Mouse (Mus musculus) forebrain, embryonic 16.5 days (tissue): ENCODE measurements around the gene Actn1. TPM values are rescaled to one million over a fixed set of nuclear protein-coding genes. Genes with fewer than 3 reads are reported as not detected.

Experiments used
- ATAC-seq: fragments of 200-750 bp; cut with Nextera tagmentation; 2 replicates; pipeline ENCODE4 v1.8.0; 2017; ENCODE audit warnings: mild to moderate bottlenecking, moderate library complexity
- H3K27ac ChIP-seq: fragments of 300-500 bp; sonication (generic); 2 replicates; pipeline ENCODE4 v1.5.1; 2014; ENCODE audit warnings: low read length, control low read depth
- H3K27me3 ChIP-seq: fragments of 300-500 bp; sonication (generic); replicated peaks from 2 replicates; pipeline ENCODE4 v1.6.1; 2014; ENCODE audit warnings: low read length; ENCODE audit not compliant: control insufficient read depth, insufficient read depth
- H3K36me3 ChIP-seq: fragments of 300-500 bp; sonication (generic); 2 replicates; pipeline ENCODE4 v1.6.1; 2014; ENCODE audit not compliant: control insufficient read depth, insufficient read depth
- H3K4me1 ChIP-seq: fragments of 300-500 bp; sonication (generic); replicated peaks from 2 replicates; pipeline ENCODE4 v1.6.1; 2014; ENCODE audit warnings: low read length; ENCODE audit not compliant: control insufficient read depth, insufficient read depth
- H3K4me2 ChIP-seq: fragments of 300-500 bp; sonication (generic); 2 replicates; pipeline ENCODE4 v1.6.1; 2014; ENCODE audit warnings: mild to moderate bottlenecking, low read length, control low read depth
- H3K4me3 ChIP-seq: fragments of 300-500 bp; sonication (generic); replicated peaks from 2 replicates; pipeline ENCODE4 v1.5.1; 2014; ENCODE audit warnings: mild to moderate bottlenecking, low read length, control low read depth
- H3K9ac ChIP-seq: fragments of 300-500 bp; sonication (generic); replicated peaks from 2 replicates; pipeline ENCODE4 v1.6.1; 2014; ENCODE audit warnings: low read depth, low read length, control low read depth
- H3K9me3 ChIP-seq: fragments of 300-500 bp; sonication (generic); 2 replicates; pipeline ENCODE4 v1.6.1; 2016; ENCODE audit warnings: low read length; ENCODE audit not compliant: control insufficient read depth
- WGBS: fragments of 180-500 bp; shearing (Covaris S2); extraction: QIAGEN DNeasy Blood & Tissue Kit; methylation state at CpG from one replicate; pipeline ENCODE4 v1.1.7; 2014; 5-methylcytosine and 5-hydroxymethylcytosine counted together
- polyA plus RNA-seq: library from polyadenylated mRNA; unstranded; fragments of >200 nt; fragmentation: Nextera tagmentation; extraction: Ambion mirVana; gene quantifications from 2 replicates; pipeline ENCODE4 v1.2.1, GENCODE M21; 2015

Gene Actn1
- polyA plus RNA-seq, 1 experiment from 2014 or later, result 8.9 TPM

- WGBS, result 91% methylated on average over 9 of the region's 9 CpGs
- Histone ChIP-seq H3K27me3 (no peaks in the 10 kb centered on the region), H3K4me2 (no peak overlapping the region), H3K4me1 (peaks cover 28% of the 10 kb centered on the region), H3K9me3 (no peaks in the 10 kb centered on the region), H3K36me3 (no peaks in the 10 kb centered on the region), H3K27ac (no peak overlapping the region), H3K4me3 (no peak overlapping the region), H3K9ac (no peak overlapping the region)
- no peak for ATAC-seq
Observed at GRCm38 (mm10) chr12:80232076-80232839, 27.9 kb downstream of the Actn1 start.

GRCm38 (mm10) chr12:80231317-80231716, 28.9 kb downstream of the Actn1 start:
- WGBS, result 43% methylated on average over 5 of the region's 5 CpGs

GRCm38 (mm10) chr12:80230854-80231253, 29.3 kb downstream of the Actn1 start:
- H3K9ac ChIP-seq, result no peak overlapping the region
- no peaks in the 10 kb centered on the region for H3K27me3 ChIP-seq
- H3K4me3 ChIP-seq, result no peak overlapping the region
- 0 out of 2 replicates have a peak overlapping the region, but pooled peaks have one; percentile 40 for H3K27ac ChIP-seq
- 75% methylated on average over 5 of the region's 5 CpGs for WGBS
- no peaks in the 10 kb centered on the region for H3K36me3 ChIP-seq
- H3K9me3 ChIP-seq, result no peaks in the 10 kb centered on the region
- ATAC-seq, result no peak
- no peak overlapping the region for H3K4me2 ChIP-seq
- peaks cover 28% of the 10 kb centered on the region for H3K4me1 ChIP-seq

More at GRCm38 (mm10) chr12:80231317-80231716, 28.9 kb downstream of the Actn1 start:
- H3K27me3 ChIP-seq, result no peaks in the 10 kb centered on the region
- H3K4me3 ChIP-seq, result no peak overlapping the region
- H3K4me2 ChIP-seq, result no peak overlapping the region
- H3K9ac ChIP-seq, result no peak overlapping the region
- H3K36me3 ChIP-seq, result no peaks in the 10 kb centered on the region
- no peak for ATAC-seq
- no peaks in the 10 kb centered on the region for H3K9me3 ChIP-seq
- peaks cover 28% of the 10 kb centered on the region for H3K4me1 ChIP-seq
- no peak overlapping the region for H3K27ac ChIP-seq

- H3K36me3 ChIP-seq, result no peaks in the 10 kb centered on the region
- WGBS, result 5% methylated on average over 10 of the region's 10 CpGs
- ATAC-seq, result peak; percentile 77; the same call in 1 of the 2 replicates
- no peaks in the 10 kb centered on the region for H3K9me3 ChIP-seq
- H3K4me2 ChIP-seq, result no peak overlapping the region
- H3K4me3 ChIP-seq, result no peak overlapping the region
- peak overlapping the region; percentile 44 for H3K27ac ChIP-seq
- H3K9ac ChIP-seq, result no peak overlapping the region
- H3K4me1 ChIP-seq, result peaks cover 28% of the 10 kb centered on the region
- H3K27me3 ChIP-seq, result no peaks in the 10 kb centered on the region
Observed at GRCm38 (mm10) chr12:80230111-80230700, 30.0 kb downstream of the Actn1 start.

- no peak overlapping the region for H3K4me3 ChIP-seq
- no peak overlapping the region for H3K9ac ChIP-seq
- no peak overlapping the region; the same call in 1 of the 2 replicates for H3K27ac ChIP-seq
- no peaks in the 10 kb centered on the region for H3K27me3 ChIP-seq
- peaks cover 28% of the 10 kb centered on the region for H3K4me1 ChIP-seq
- no peaks in the 10 kb centered on the region for H3K36me3 ChIP-seq
- H3K9me3 ChIP-seq, result no peaks in the 10 kb centered on the region
- ATAC-seq, result no peak
- 71% methylated on average over 5 of the region's 5 CpGs for WGBS
- H3K4me2 ChIP-seq, result no peak overlapping the region
Observed at GRCm38 (mm10) chr12:80229010-80229800, 31.0 kb downstream of the Actn1 start.

GRCm38 (mm10) chr12:80228356-80228755, 31.8 kb downstream of the Actn1 start:
- H3K4me2 ChIP-seq, result no peak overlapping the region
- H3K27ac ChIP-seq, result no peak overlapping the region
- no peak overlapping the region for H3K9ac ChIP-seq
- 78% methylated on average over 5 of the region's 5 CpGs for WGBS
- H3K4me3 ChIP-seq, result no peak overlapping the region
- no peaks in the 10 kb centered on the region for H3K9me3 ChIP-seq
- ATAC-seq, result no peak
- no peaks in the 10 kb centered on the region for H3K27me3 ChIP-seq
- no peaks in the 10 kb centered on the region for H3K36me3 ChIP-seq
- peaks cover 35% of the 10 kb centered on the region for H3K4me1 ChIP-seq

GRCm38 (mm10) chr12:80227835-80228234, 32.3 kb downstream of the Actn1 start:
- WGBS, result 5% methylated on average over 3 of the region's 3 CpGs
- Histone ChIP-seq H3K9me3 (no peaks in the 10 kb centered on the region), H3K27me3 (no peaks in the 10 kb centered on the region), H3K9ac (no peak overlapping the region), H3K4me1 (peaks cover 36% of the 10 kb centered on the region), H3K27ac (no peak overlapping the region), H3K36me3 (no peaks in the 10 kb centered on the region), H3K4me3 (no peak overlapping the region), H3K4me2 (no peak overlapping the region)
- ATAC-seq, result peak; percentile 50

- Histone ChIP-seq H3K9ac (no peak overlapping the region), H3K4me3 (no peak overlapping the region), H3K36me3 (no peaks in the 10 kb centered on the region), H3K27me3 (no peaks in the 10 kb centered on the region), H3K9me3 (no peaks in the 10 kb centered on the region), H3K4me1 (peaks cover 30% of the 10 kb centered on the region), H3K27ac (no peak overlapping the region), H3K4me2 (no peak overlapping the region)
- WGBS, result 85% methylated on average over 2 of the region's 2 CpGs
- no peak for ATAC-seq
Observed at GRCm38 (mm10) chr12:80226101-80226500, 34.1 kb downstream of the Actn1 start.

GRCm38 (mm10) chr12:80224241-80224731, 35.9 kb downstream of the Actn1 start:
- Histone ChIP-seq H3K4me1 (peaks cover 12% of the 10 kb centered on the region), H3K9ac (no peak overlapping the region), H3K36me3 (no peaks in the 10 kb centered on the region), H3K4me3 (no peak overlapping the region), H3K27ac (no peak overlapping the region), H3K27me3 (no peaks in the 10 kb centered on the region), H3K9me3 (no peaks in the 10 kb centered on the region), H3K4me2 (no peak overlapping the region)
- 47% methylated on average over 8 of the region's 8 CpGs for WGBS
- no peak for ATAC-seq
